Mouse (Mus musculus) cerebellum, adult 2 months (tissue): ENCODE results near the gene Arhgap31. TPM values are rescaled to one million over a fixed set of nuclear protein-coding genes. Genes with fewer than 3 reads are reported as not detected.

ENCODE experiments used
- DNase-seq, 2 experiments: peaks; one replicate each; pipeline ENCODE4 v3.0.0; 2021
- H3K27ac ChIP-seq: fragments of 200-500 bp; 2 replicates; pipeline ENCODE4 v1.5.1; 2012; ENCODE audit warnings: low read length, control low read depth, inconsistent platforms; ENCODE audit not compliant: insufficient read depth
- H3K27me3 ChIP-seq: fragments of 200-500 bp; 2 replicates; pipeline ENCODE4 v1.6.1; 2012; ENCODE audit warnings: inconsistent platforms, mild to moderate bottlenecking, low read length, moderate library complexity; ENCODE audit not compliant: control insufficient read depth, insufficient read depth
- H3K4me1 ChIP-seq: fragments of 200-500 bp; 2 replicates; pipeline ENCODE4 v1.6.1; 2011; ENCODE audit warnings: low read length; ENCODE audit not compliant: control insufficient read depth, insufficient read depth
- H3K4me3 ChIP-seq: fragments of 200-500 bp; replicated peaks from 2 replicates; pipeline ENCODE3; 2011; ENCODE audit warnings: mild to moderate bottlenecking, low read depth, low read length, control low read depth; ENCODE audit not compliant: insufficient read depth
- CTCF ChIP-seq: fragments of 200-500 bp; IDR thresholded peaks from 2 replicates; pipeline ENCODE4 v1.5.1; 2011; ENCODE audit warnings: low read depth, mild to moderate bottlenecking, control low read depth, low read length, moderate library complexity, borderline replicate concordance; ENCODE audit not compliant: insufficient read depth
- POLR2A ChIP-seq: fragments of 200-500 bp; IDR thresholded peaks from 2 replicates; pipeline ENCODE4 v1.6.1; 2011; ENCODE audit warnings: low read length, control low read depth, borderline replicate concordance; ENCODE audit not compliant: insufficient read depth
- WGBS: fragments of 180-500 bp; shearing (Covaris S2); methylation state at CpG from one replicate; pipeline ENCODE4 v1.1.7; 2018; 5-methylcytosine and 5-hydroxymethylcytosine counted together
- polyA plus RNA-seq: library from polyadenylated mRNA; depleted of rRNA; stranded (reverse); fragments of >200 nt; gene quantifications from 2 replicates; pipeline ENCODE4 v1.2.3, GENCODE M21; 2012

Arhgap31 gene
- polyA plus RNA-seq, 1 experiment = 17.3 TPM

DNA sequence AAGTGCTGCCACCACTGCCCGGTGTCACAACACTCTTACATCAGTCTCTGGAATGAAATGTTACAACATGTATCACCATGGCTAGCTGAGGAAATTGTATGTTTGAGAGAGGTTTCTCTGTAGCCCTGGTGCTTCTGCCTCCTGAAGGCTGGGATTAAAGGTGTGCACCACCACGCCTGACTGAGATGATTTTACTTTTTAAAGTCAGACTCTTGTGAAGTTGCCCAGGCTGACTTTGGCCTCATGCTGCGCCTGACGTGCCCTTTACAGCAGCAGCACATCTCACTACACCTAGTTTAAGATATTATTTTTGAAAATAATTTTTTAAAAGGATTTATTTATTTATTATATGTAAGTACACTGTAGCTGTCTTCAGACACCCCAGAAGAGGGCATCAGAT lies 120.1 kb downstream of the Arhgap31 start:
- DNase-seq = no peak
- WGBS = 94% methylated on average over 4 of the region's 4 CpGs

DNA sequence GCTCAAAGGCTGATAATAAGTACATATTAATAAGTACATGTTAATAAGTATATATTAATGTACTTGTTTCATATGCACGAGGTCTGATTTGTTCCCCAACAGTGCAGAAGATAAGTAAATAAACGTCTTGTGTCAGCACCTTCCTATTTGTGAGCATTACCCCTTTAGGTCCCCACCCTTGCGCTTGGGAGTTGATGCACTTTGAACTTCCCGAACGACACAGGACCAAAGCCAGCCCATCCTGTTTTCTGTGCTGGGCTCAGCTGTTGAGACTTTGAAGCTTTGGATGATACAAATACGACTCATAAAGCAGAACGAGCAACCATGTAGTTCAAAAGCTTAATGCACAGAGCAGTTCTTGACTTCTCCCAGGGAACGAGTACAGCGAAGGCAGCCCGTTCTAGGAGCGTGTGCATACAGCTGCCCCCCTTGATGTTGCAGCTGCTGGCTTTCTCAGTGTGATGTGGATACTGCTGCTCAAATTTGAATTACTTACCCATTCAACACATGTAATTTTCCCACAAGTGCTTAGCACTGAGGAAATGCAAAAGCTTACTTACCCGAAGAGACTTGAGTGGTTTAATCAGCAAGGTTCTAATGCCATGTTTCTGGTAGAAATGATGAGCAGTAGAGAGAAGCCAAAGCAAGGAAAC lies 120.9 kb downstream of the Arhgap31 start:
- H3K4me3 ChIP-seq = no peak overlapping the region
- no peak for TF ChIP-seq POLR2A
- no peak for TF ChIP-seq CTCF
- WGBS = 87% methylated on average over 12 of the region's 12 CpGs
- no peaks in the 10 kb centered on the region for H3K4me1 ChIP-seq
- no peak for DNase-seq
- no peaks in the 10 kb centered on the region for H3K27me3 ChIP-seq
- no peak overlapping the region for H3K27ac ChIP-seq

More for the DNA sequence above, 120.1 kb downstream of the Arhgap31 start:
- Histone ChIP-seq H3K4me3 (no peak overlapping the region), H3K27ac (no peak overlapping the region), H3K27me3 (no peaks in the 10 kb centered on the region), H3K4me1 (no peaks in the 10 kb centered on the region)
- TF ChIP-seq CTCF = no peak

DNA sequence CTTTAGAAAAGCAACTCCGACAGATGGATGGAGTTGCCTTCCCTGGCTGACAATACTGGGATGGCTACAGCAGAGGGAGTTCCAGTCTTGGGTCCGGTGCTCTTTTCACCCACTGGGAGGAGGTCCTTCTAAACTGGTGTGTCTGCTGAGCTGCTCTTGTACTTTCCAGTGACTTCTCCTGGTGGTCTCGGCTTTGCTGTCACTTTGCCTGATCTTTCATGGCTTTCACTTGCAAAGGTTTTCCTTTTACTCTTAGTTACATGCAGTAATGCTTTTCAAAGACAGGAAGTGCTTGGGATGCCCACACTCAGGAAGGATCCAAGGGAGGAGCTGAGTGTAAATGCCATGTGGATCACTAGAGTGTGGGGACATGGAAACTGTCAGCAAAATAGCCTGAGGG lies 121.6 kb downstream of the Arhgap31 start:
- no peak for TF ChIP-seq POLR2A
- no peak for TF ChIP-seq CTCF
- Histone ChIP-seq H3K27ac (no peak overlapping the region), H3K4me1 (no peaks in the 10 kb centered on the region), H3K4me3 (no peak overlapping the region), H3K27me3 (no peaks in the 10 kb centered on the region)
- 73% methylated on average over 3 of the region's 3 CpGs for WGBS
- no peak for DNase-seq

DNA sequence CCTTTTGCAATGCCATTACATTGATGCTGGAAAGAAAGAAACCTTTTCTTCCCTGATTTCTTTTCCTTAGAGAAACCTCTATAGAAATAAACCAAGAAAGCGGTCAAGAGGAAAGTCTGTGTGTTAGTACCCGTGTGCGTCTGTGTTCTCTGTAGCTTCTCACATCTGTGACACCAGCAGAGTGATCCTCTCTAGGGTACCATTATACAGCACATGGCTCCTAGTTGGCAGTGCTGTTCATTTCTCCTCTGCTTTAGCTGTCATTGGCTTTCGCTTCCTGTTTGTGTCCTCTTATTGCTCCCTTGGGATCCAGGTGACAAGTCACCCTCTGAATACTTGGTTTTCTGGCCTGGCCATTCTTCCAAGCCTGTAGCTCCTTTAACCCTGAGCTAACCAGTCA lies 125.5 kb downstream of the Arhgap31 start:
- Histone ChIP-seq H3K4me3 (no peak overlapping the region), H3K27me3 (no peaks in the 10 kb centered on the region), H3K27ac (no peak overlapping the region), H3K4me1 (no peaks in the 10 kb centered on the region)
- TF ChIP-seq CTCF (no peak), POLR2A (no peak)
- WGBS = 70% methylated on average over 4 of the region's 4 CpGs
- DNase-seq = no peak

DNA sequence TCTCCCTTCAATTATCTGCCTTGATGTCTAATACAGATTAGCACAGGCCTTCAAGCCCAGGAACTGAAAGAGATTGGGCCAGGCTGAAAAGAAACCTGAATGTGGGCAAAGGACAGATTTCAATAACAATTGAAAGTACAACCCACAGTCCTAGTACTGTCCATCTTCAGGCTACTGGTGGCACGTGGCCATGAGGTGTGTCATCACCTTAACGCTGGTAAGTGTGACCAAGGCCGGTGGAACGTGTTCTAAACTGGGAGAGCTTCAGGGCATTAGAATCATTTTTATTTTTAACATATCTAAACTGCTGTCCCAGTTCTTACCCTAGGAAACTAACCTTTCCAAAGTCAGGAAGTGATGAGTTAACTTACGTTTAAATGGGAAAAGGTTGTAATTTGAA lies 125.9 kb downstream of the Arhgap31 start:
- TF ChIP-seq POLR2A = no peak
- TF ChIP-seq CTCF = no peak
- 91% methylated on average over 5 of the region's 5 CpGs for WGBS
- no peaks in the 10 kb centered on the region for H3K4me1 ChIP-seq
- DNase-seq = no peak
- no peak overlapping the region for H3K27ac ChIP-seq
- no peaks in the 10 kb centered on the region for H3K27me3 ChIP-seq
- no peak overlapping the region for H3K4me3 ChIP-seq

DNA sequence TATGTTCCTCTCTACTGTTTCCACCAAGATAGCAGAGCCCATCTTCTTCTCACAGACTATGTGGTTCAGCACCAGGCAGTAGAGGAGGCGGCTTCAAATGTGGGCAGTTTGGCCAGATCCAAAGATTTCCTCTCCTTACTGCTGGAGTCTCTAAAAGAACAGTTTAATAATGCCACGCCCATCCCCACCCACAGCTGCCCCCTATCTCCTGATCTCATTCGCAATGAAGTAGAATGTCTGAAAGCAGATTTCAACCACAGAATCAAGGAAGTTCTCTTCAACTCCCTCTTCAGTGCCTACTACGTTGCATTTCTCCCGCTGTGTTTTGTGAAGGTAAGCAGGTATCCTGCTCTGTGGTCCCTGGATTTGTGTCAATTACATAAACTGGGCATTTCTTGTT lies 127.9 kb downstream of the Arhgap31 start:
- DNase-seq = no peak

DNA sequence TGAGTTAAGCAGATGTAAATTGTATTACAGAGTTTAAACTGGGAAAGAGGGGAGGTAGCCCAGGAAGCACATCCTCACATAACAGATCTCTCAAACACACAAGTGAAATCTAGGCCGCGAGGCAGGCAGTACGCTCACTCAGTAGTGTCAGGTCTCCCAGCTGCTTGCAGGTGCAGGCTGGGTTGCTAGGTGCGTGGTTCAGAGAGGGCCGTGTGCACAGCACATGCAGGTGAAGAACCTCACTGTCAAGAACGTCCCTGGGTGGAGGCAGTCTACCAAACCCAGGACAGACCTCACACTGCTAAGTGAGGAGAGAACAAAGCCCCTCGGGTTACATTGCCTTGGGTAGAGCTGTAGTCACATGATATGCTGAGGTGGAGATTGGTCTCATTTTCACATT lies 128.3 kb downstream of the Arhgap31 start:
- TF ChIP-seq POLR2A = no peak
- no peak for TF ChIP-seq CTCF
- Histone ChIP-seq H3K4me3 (no peak overlapping the region), H3K4me1 (no peaks in the 10 kb centered on the region), H3K27me3 (no peaks in the 10 kb centered on the region), H3K27ac (no peak overlapping the region)
- WGBS = 90% methylated on average over 7 of the region's 7 CpGs
- DNase-seq = no peak

More for the DNA sequence above, 127.9 kb downstream of the Arhgap31 start:
- TF ChIP-seq CTCF = no peak
- TF ChIP-seq POLR2A = no peak
- Histone ChIP-seq H3K4me3 (no peak overlapping the region), H3K4me1 (no peaks in the 10 kb centered on the region), H3K27me3 (no peaks in the 10 kb centered on the region), H3K27ac (no peak overlapping the region)
- 95% methylated on average over 5 of the region's 5 CpGs for WGBS

DNA sequence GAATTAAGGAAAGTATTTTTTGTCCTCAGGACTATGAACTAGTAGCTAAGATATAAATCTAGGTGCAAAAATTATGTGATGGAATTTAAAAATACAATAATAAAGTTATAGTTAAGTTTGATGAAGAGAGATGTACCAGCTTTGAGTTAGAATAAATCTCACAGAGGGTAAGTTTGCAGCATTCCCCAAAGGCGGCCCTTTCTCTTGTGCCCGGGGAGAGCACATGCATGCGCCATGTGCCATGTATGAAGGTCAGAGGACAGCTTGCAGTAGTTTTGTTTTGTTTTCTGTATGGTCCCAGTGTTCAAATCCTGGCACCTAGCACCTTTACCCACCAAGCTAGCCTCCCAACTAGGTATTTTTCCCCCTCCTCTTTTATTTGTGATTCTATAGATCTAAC lies 141.6 kb downstream of the Arhgap31 start:
- Histone ChIP-seq H3K4me1 (no peaks in the 10 kb centered on the region), H3K4me3 (no peak overlapping the region), H3K27ac (no peak overlapping the region), H3K27me3 (no peaks in the 10 kb centered on the region)
- TF ChIP-seq POLR2A (no peak), CTCF (no peak)
- no peak for DNase-seq
- WGBS = 95% methylated on average over 3 of the region's 3 CpGs
